Mouse (Mus musculus): ENCODE data around the gene Ints7.

- TF ChIP-seq CTCF (IDR thresholded peaks at IDR 0.05; ENCODE audit: borderline replicate concordance, insufficient read depth, low read length) (no peak), POLR2A (IDR thresholded peaks at IDR 0.05; ENCODE audit: low read depth, low read length) (no peak)
These were observed 8.4 kb downstream of the Ints7 start for GRCm38 (mm10) chr1:191583836-191584235.

All from embryonic fibroblast, embryonic 13.5 days (primary cell).